Mouse (Mus musculus) spleen, adult 2 months (tissue): ENCODE data around the gene Kcnk1. TPM values are rescaled to one million over a fixed set of nuclear protein-coding genes. Genes with fewer than 3 reads are reported as not detected.

Source experiments
- DNase-seq, 2 experiments: peaks; one replicate each; pipeline versions ENCODE4 v3.0.0 to v3.0.0-alpha.2; 2012 to 2021; ENCODE audit warnings: low spot score in 2 of 2, low read depth in 1 of 2
- H3K27ac ChIP-seq: fragments of 200-500 bp; 2 replicates; pipeline ENCODE4 v1.5.1; 2012; ENCODE audit warnings: low read length, inconsistent platforms; ENCODE audit not compliant: insufficient read depth
- H3K27me3 ChIP-seq: fragments of 200-500 bp; 2 replicates; pipeline ENCODE4 v1.6.1; 2012; ENCODE audit warnings: mild to moderate bottlenecking, moderate library complexity, low read length, inconsistent platforms; ENCODE audit not compliant: control insufficient read depth, insufficient read depth
- H3K36me3 ChIP-seq: fragments of 200-500 bp; 2 replicates; pipeline ENCODE4 v1.6.1; 2012; ENCODE audit warnings: mild to moderate bottlenecking, low read length, inconsistent platforms; ENCODE audit not compliant: control insufficient read depth, insufficient read depth
- H3K4me1 ChIP-seq: fragments of 200-500 bp; 2 replicates; pipeline ENCODE4 v1.6.1; 2011; ENCODE audit warnings: inconsistent platforms; ENCODE audit not compliant: control insufficient read depth, insufficient read depth, insufficient read length
- H3K4me3 ChIP-seq: fragments of 200-500 bp; 2 replicates; pipeline ENCODE4 v1.5.1; 2011; ENCODE audit warnings: mild to moderate bottlenecking, inconsistent platforms; ENCODE audit not compliant: insufficient read depth, insufficient read length; ENCODE audit errors: extremely low read depth
- CTCF ChIP-seq: fragments of 200-500 bp; IDR thresholded peaks from 2 replicates; pipeline ENCODE4 v1.5.1; 2011; ENCODE audit warnings: mild to moderate bottlenecking, inconsistent platforms; ENCODE audit not compliant: insufficient read depth, insufficient read length, insufficient replicate concordance; ENCODE audit errors: extremely low read depth
- POLR2A ChIP-seq: fragments of 200-500 bp; IDR thresholded peaks from 2 replicates; pipeline ENCODE4 v1.6.1; 2011; ENCODE audit warnings: low read depth, low read length, inconsistent platforms
- WGBS: fragments of 180-500 bp; shearing (Covaris S2); methylation state at CpG from one replicate; pipeline ENCODE4 v1.1.7; 2018; 5-methylcytosine and 5-hydroxymethylcytosine counted together
- polyA plus RNA-seq: library from polyadenylated mRNA; depleted of rRNA; stranded (reverse); fragments of >200 nt; gene quantifications from 2 replicates; pipeline ENCODE4 v1.2.3, GENCODE M21; 2012

The Kcnk1 gene
- polyA plus RNA-seq, 1 experiment: 0.85 TPM

GRCm38 (mm10) chr8:125957994-125958368, 37.0 kb upstream of the Kcnk1 start:
- WGBS: 92% methylated on average over 1 of the region's 1 CpGs
- no peak for DNase-seq

GRCm38 (mm10) chr8:125959363-125959771, 35.6 kb upstream of the Kcnk1 start:
- TF ChIP-seq CTCF (no peak), POLR2A (no peak)
- Histone ChIP-seq H3K4me1 (no peaks in the 10 kb centered on the region), H3K27ac (no peak overlapping the region), H3K27me3 (0 out of 2 replicates have a peak, but pooled peaks cover 1% of the 10 kb centered on the region), H3K36me3 (no peaks in the 10 kb centered on the region), H3K4me3 (no peak overlapping the region)
- no peak for DNase-seq
- 62% methylated on average over 4 of the region's 4 CpGs for WGBS

More at GRCm38 (mm10) chr8:125957994-125958368, 37.0 kb upstream of the Kcnk1 start:
- Histone ChIP-seq H3K36me3 (no peaks in the 10 kb centered on the region), H3K4me1 (no peaks in the 10 kb centered on the region), H3K27ac (no peak overlapping the region), H3K27me3 (no peaks in the 10 kb centered on the region), H3K4me3 (no peak overlapping the region)
- TF ChIP-seq POLR2A (no peak), CTCF (no peak)

GRCm38 (mm10) chr8:125960037-125960436, 34.9 kb upstream of the Kcnk1 start:
- 77% methylated on average over 8 of the region's 8 CpGs for WGBS
- Histone ChIP-seq H3K36me3 (no peaks in the 10 kb centered on the region), H3K4me3 (no peak overlapping the region), H3K27ac (no peak overlapping the region), H3K27me3 (0 out of 2 replicates have a peak, but pooled peaks cover 1% of the 10 kb centered on the region), H3K4me1 (no peaks in the 10 kb centered on the region)
- TF ChIP-seq CTCF: no peak
- no peak for TF ChIP-seq POLR2A
- DNase-seq: no peak

GRCm38 (mm10) chr8:125961790-125962189, 33.2 kb upstream of the Kcnk1 start:
- no peak overlapping the region for H3K27ac ChIP-seq
- H3K4me3 ChIP-seq: no peak overlapping the region
- no peak for TF ChIP-seq CTCF
- TF ChIP-seq POLR2A: no peak
- H3K36me3 ChIP-seq: no peaks in the 10 kb centered on the region
- 88% methylated on average over 6 of the region's 6 CpGs for WGBS
- no peak for DNase-seq
- H3K27me3 ChIP-seq: 0 out of 2 replicates have a peak, but pooled peaks cover 1% of the 10 kb centered on the region
- H3K4me1 ChIP-seq: no peaks in the 10 kb centered on the region

- Histone ChIP-seq H3K27ac (no peak overlapping the region), H3K36me3 (no peaks in the 10 kb centered on the region), H3K27me3 (0 out of 2 replicates have a peak, but pooled peaks cover 1% of the 10 kb centered on the region), H3K4me1 (no peaks in the 10 kb centered on the region), H3K4me3 (no peak overlapping the region)
- TF ChIP-seq POLR2A (no peak), CTCF (no peak)
- DNase-seq: no peak
- WGBS: 20% methylated on average over 11 of the region's 11 CpGs
Measured at GRCm38 (mm10) chr8:125963807-125964211, 31.2 kb upstream of the Kcnk1 start.

- H3K36me3 ChIP-seq: no peaks in the 10 kb centered on the region
- no peak overlapping the region for H3K27ac ChIP-seq
- no peak for DNase-seq
- H3K4me1 ChIP-seq: no peaks in the 10 kb centered on the region
- no peak for TF ChIP-seq CTCF
- TF ChIP-seq POLR2A: no peak
- 90% methylated on average over 3 of the region's 3 CpGs for WGBS
- no peak overlapping the region for H3K4me3 ChIP-seq
- no peaks in the 10 kb centered on the region for H3K27me3 ChIP-seq
Measured at GRCm38 (mm10) chr8:125971336-125971735, 23.6 kb upstream of the Kcnk1 start.

GRCm38 (mm10) chr8:125975981-125976380, 19.0 kb upstream of the Kcnk1 start:
- 79% methylated on average over 4 of the region's 4 CpGs for WGBS
- Histone ChIP-seq H3K27me3 (no peaks in the 10 kb centered on the region), H3K4me1 (no peaks in the 10 kb centered on the region), H3K27ac (no peak overlapping the region), H3K4me3 (no peak overlapping the region), H3K36me3 (no peaks in the 10 kb centered on the region)
- no peak for DNase-seq
- TF ChIP-seq CTCF (no peak), POLR2A (no peak)
